Mouse (Mus musculus) spleen, postnatal 10 days (tissue): ENCODE measurements around the gene Anpep.

Experiments
- DNase-seq, 2 experiments: peaks; one replicate each; pipeline ENCODE4 v3.0.0; 2021 to 2022; ENCODE audit warnings: low spot score in 2 of 2

Anpep gene

GRCm38 (mm10) chr7:79860811-79861210, at the start of gene Anpep:
Gene Anpep, minus strand, starts transcription at chr7:79861059.
- DNase-seq: no peak

- no peak for DNase-seq
Measured at GRCm38 (mm10) chr7:79907356-79907755, 46.5 kb upstream of the Anpep start.

GRCm38 (mm10) chr7:79906914-79907313, 46.1 kb upstream of the Anpep start:
- DNase-seq: no peak

GRCm38 (mm10) chr7:79905193-79905592, 44.3 kb upstream of the Anpep start:
- no peak for DNase-seq

GRCm38 (mm10) chr7:79903160-79903792, 42.4 kb upstream of the Anpep start:
- DNase-seq: no peak

- peak in 1 of 2 experiments; percentile 47 for DNase-seq
Measured at GRCm38 (mm10) chr7:79900753-79901152, 39.9 kb upstream of the Anpep start.

GRCm38 (mm10) chr7:79895225-79895624, 34.4 kb upstream of the Anpep start:
- no peak for DNase-seq

- no peak for DNase-seq
Measured at GRCm38 (mm10) chr7:79894790-79895189, 33.9 kb upstream of the Anpep start.

- no peak for DNase-seq
Measured at GRCm38 (mm10) chr7:79892576-79893428, 31.9 kb upstream of the Anpep start.

GRCm38 (mm10) chr7:79890436-79891221, 29.8 kb upstream of the Anpep start:
- DNase-seq: no peak

- no peak for DNase-seq
Measured at GRCm38 (mm10) chr7:79888603-79889002, 27.7 kb upstream of the Anpep start.

- DNase-seq: no peak
Measured at GRCm38 (mm10) chr7:79883613-79884334, 22.9 kb upstream of the Anpep start.

- no peak for DNase-seq
Measured at GRCm38 (mm10) chr7:79881901-79882300, 21.0 kb upstream of the Anpep start.

- no peak for DNase-seq
Measured at GRCm38 (mm10) chr7:79880998-79881397, 20.1 kb upstream of the Anpep start.

GRCm38 (mm10) chr7:79880033-79880432, 19.2 kb upstream of the Anpep start:
- no peak for DNase-seq

GRCm38 (mm10) chr7:79878455-79879025, 17.7 kb upstream of the Anpep start:
- no peak for DNase-seq

- DNase-seq: no peak
Measured at GRCm38 (mm10) chr7:79873407-79873806, 12.5 kb upstream of the Anpep start.

- no peak for DNase-seq
Measured at GRCm38 (mm10) chr7:79871797-79872345, 11.0 kb upstream of the Anpep start.

- DNase-seq: no peak
Measured at GRCm38 (mm10) chr7:79869072-79869719, 8.3 kb upstream of the Anpep start.

GRCm38 (mm10) chr7:79868475-79868874, 7.6 kb upstream of the Anpep start:
- DNase-seq: no peak
